Mouse (Mus musculus): Measurements from ENCODE around the gene Abhd6. TPM values are rescaled to one million over a fixed set of nuclear protein-coding genes. Genes with fewer than 3 reads are reported as not detected.

Abhd6 gene
- total and polyA plus RNA-seq, 3 experiments: not detected

GRCm38 (mm10) chr14:7962626-7963025, 40.1 kb upstream of the Abhd6 start:
- no peak for DNase-seq (ENCODE audit: low read depth, low spot score)
- no peaks in the 10 kb centered on the region for H3K79me2 ChIP-seq (ENCODE audit: control insufficient read depth, insufficient read depth, low read length, poor library complexity)
- H3K9ac ChIP-seq (ENCODE audit: control insufficient read depth, low read depth, low read length, poor library complexity, severe bottlenecking): no peak overlapping the region
- H3K36me3 ChIP-seq (ENCODE audit: control insufficient read depth in 1 of 2, insufficient read depth in 2 of 2, low read length in 2 of 2): no peaks in the 10 kb centered on the region
- H3K27me3 ChIP-seq (ENCODE audit: control insufficient read depth in 1 of 2, insufficient read depth in 2 of 2, low read length in 2 of 2): peaks cover 0 to 5% of the 10 kb centered on the region in 2 experiments; a peak in 2 of 4 replicates
- TF ChIP-seq ZKSCAN1 (IDR thresholded peaks at IDR 0.05; ENCODE audit: low read depth, low read length) (no peak), KAT2A (conservative IDR thresholded peaks at IDR 0.05; ENCODE audit: low read depth, low read length) (no peak), TAL1 (IDR thresholded peaks at IDR 0.05; ENCODE audit: low read length) (no peak), RCOR1 (IDR thresholded peaks at IDR 0.05; ENCODE audit: low read depth, low read length) (no peak), JUND (IDR thresholded peaks at IDR 0.05; ENCODE audit: low read depth, low read length) (no peak), MAFK (IDR thresholded peaks at IDR 0.05; ENCODE audit: borderline replicate concordance, low read depth, low read length) (no peak), POLR2A (IDR thresholded peaks at IDR 0.05; ENCODE audit: control insufficient read depth in 1 of 2, insufficient read depth in 1 of 2, low read depth in 1 of 2, low read length in 2 of 2, poor library complexity in 1 of 2) (no peak), CHD2 (IDR thresholded peaks at IDR 0.05; ENCODE audit: low read length) (no peak), MEF2A (IDR thresholded peaks at IDR 0.05; ENCODE audit: extremely low read depth, insufficient replicate concordance, low read depth, low read length, poor library complexity, severe bottlenecking) (no peak), NELFE (IDR thresholded peaks at IDR 0.05; ENCODE audit: low read depth, low read length) (no peak), POLR2AphosphoS5 (IDR thresholded peaks at IDR 0.05; ENCODE audit: borderline replicate concordance, low read depth, low read length) (no peak), TBP (IDR thresholded peaks at IDR 0.05; ENCODE audit: low read depth, low read length) (no peak)
- no peak overlapping the region for H3K4me3 ChIP-seq (ENCODE audit: control insufficient read depth in 1 of 2, insufficient read depth in 1 of 2, low read depth in 2 of 2, low read length in 2 of 2)
- H3K4me1 ChIP-seq (ENCODE audit: control insufficient read depth in 1 of 2, insufficient read depth in 2 of 2, low read length in 2 of 2): no peaks in the 10 kb centered on the region
- H3K27ac ChIP-seq (ENCODE audit: control insufficient read depth, low read depth, low read length): no peak overlapping the region
- no peaks in the 10 kb centered on the region for H3K9me3 ChIP-seq (replicated peaks; ENCODE audit: insufficient read depth, low read length)

GRCm38 (mm10) chr14:7963160-7963559, 39.5 kb upstream of the Abhd6 start:
- Histone ChIP-seq H3K27me3 (ENCODE audit: control insufficient read depth in 1 of 2, insufficient read depth in 2 of 2, low read length in 2 of 2) (peaks cover 5% of the 10 kb centered on the region in 2 experiments; a peak in 2 of 4 replicates), H3K36me3 (ENCODE audit: control insufficient read depth in 1 of 2, insufficient read depth in 2 of 2, low read length in 2 of 2) (no peaks in the 10 kb centered on the region), H3K4me1 (ENCODE audit: control insufficient read depth in 1 of 2, insufficient read depth in 2 of 2, low read length in 2 of 2) (no peaks in the 10 kb centered on the region), H3K9me3 (replicated peaks; ENCODE audit: insufficient read depth, low read length) (no peaks in the 10 kb centered on the region), H3K27ac (ENCODE audit: control insufficient read depth, low read depth, low read length) (no peak overlapping the region), H3K9ac (ENCODE audit: control insufficient read depth, low read depth, low read length, poor library complexity, severe bottlenecking) (no peak overlapping the region), H3K4me3 (ENCODE audit: control insufficient read depth in 1 of 2, insufficient read depth in 1 of 2, low read depth in 2 of 2, low read length in 2 of 2) (no peak overlapping the region), H3K79me2 (ENCODE audit: control insufficient read depth, insufficient read depth, low read length, poor library complexity) (no peaks in the 10 kb centered on the region)
- DNase-seq (ENCODE audit: low read depth, low spot score): no peak
- TF ChIP-seq GABPA (IDR thresholded peaks at IDR 0.05; ENCODE audit: low read depth, low read length) (no peak), ZKSCAN1 (IDR thresholded peaks at IDR 0.05; ENCODE audit: low read depth, low read length) (no peak), SMC3 (IDR thresholded peaks at IDR 0.05; ENCODE audit: low read depth, low read length) (no peak), TAL1 (IDR thresholded peaks at IDR 0.05; ENCODE audit: low read length) (no peak), ELF1 (IDR thresholded peaks at IDR 0.05; ENCODE audit: low read depth, low read length) (no peak), EP300 (IDR thresholded peaks at IDR 0.05; ENCODE audit: low read depth in 1 of 2, low read length in 2 of 2) (no peak), POLR2AphosphoS2 (IDR thresholded peaks at IDR 0.05; ENCODE audit: low read length) (no peak), CTCF (IDR thresholded peaks at IDR 0.05 in 2 of 3, conservative IDR thresholded peaks at IDR 0.05 in 1 of 3; ENCODE audit: control insufficient read depth in 1 of 3, insufficient read depth in 1 of 3, low read depth in 2 of 3, low read length in 3 of 3, poor library complexity in 1 of 3, severe bottlenecking in 1 of 3) (no peak), CHD1 (IDR thresholded peaks at IDR 0.05; ENCODE audit: low read depth, low read length) (no peak), MAZ (IDR thresholded peaks at IDR 0.05; ENCODE audit: low read depth, low read length) (no peak), NRF1 (IDR thresholded peaks at IDR 0.05; ENCODE audit: insufficient read depth, low read depth, low read length, poor library complexity, severe bottlenecking) (no peak), GATA1 (IDR thresholded peaks at IDR 0.05; ENCODE audit: low read depth, low read length) (no peak), ZC3H11A (IDR thresholded peaks at IDR 0.05; ENCODE audit: low read depth, low read length) (no peak), MXI1 (IDR thresholded peaks at IDR 0.05; ENCODE audit: low read depth, low read length) (no peak), ZMIZ1 (IDR thresholded peaks at IDR 0.05; ENCODE audit: low read depth, low read length) (no peak)
